Mouse (Mus musculus): Measurements from ENCODE around the gene Hspb6.
A peak's percentile ranks its signal among the peaks of the same experiment; 100 is the strongest.

The Hspb6 gene

GRCm38 (mm10) chr7:30584339-30584738 is 32.4 kb downstream of the Hspb6 start:
- no peak for DNase-seq (ENCODE audit: extremely low read depth, low read depth, low spot score)

DNA sequence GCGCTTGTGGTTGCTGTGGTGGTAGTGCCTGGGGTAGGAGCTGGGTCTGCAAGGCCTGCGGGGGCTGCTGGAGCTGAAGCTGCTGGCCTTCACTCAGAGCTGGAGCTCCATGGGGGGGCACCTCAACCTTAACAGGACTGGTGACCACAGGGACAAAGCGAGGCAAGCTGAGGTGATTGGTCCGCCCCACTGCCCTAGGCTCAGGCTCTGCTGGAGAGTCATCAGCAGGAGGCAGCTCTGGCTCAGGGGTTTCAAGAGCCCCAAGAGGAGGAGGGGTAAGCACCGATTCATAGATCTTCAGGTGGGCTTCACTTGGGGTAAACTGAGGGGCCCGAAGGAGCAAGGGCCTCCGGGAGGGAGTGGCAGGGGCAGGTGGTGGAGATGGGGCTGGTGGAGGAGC is 33.2 kb downstream of the Hspb6 start:
- DNase-seq (ENCODE audit: extremely low read depth, low read depth, low spot score) = no peak

DNA sequence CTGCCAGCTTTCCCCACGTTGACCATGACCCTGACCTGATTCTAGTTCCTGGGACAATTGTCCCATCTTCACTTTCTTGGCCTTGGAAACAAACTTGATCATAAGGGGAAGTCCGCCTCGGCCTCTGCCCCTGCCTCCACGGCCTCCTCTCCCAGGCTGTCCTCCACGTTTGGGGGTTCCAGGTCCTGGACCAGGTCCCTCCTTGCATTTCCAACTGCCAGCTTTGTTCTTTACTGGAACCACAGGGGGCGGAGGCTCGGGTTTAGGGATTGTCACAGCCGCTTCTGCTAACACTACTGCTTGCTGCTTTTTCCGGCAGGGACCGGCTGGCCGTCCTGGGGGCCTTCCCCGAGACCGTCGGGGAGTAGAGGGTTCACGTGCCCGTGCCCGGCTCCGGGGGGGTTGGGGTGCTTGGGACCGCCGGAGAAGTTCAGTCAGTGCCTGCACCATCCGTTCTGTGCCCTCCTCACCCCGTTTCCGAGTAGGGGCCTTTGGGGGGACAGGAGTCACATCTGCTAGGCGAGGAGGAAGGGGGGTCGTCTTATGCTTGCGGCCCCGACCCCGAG is 34.6 kb downstream of the Hspb6 start:
- DNase-seq (ENCODE audit: extremely low read depth, low read depth, low spot score) = no peak

- DNase-seq (ENCODE audit: extremely low read depth, low read depth, low spot score) = no peak
Observed at GRCm38 (mm10) chr7:30587842-30588667, 36.1 kb downstream of the Hspb6 start.

DNA sequence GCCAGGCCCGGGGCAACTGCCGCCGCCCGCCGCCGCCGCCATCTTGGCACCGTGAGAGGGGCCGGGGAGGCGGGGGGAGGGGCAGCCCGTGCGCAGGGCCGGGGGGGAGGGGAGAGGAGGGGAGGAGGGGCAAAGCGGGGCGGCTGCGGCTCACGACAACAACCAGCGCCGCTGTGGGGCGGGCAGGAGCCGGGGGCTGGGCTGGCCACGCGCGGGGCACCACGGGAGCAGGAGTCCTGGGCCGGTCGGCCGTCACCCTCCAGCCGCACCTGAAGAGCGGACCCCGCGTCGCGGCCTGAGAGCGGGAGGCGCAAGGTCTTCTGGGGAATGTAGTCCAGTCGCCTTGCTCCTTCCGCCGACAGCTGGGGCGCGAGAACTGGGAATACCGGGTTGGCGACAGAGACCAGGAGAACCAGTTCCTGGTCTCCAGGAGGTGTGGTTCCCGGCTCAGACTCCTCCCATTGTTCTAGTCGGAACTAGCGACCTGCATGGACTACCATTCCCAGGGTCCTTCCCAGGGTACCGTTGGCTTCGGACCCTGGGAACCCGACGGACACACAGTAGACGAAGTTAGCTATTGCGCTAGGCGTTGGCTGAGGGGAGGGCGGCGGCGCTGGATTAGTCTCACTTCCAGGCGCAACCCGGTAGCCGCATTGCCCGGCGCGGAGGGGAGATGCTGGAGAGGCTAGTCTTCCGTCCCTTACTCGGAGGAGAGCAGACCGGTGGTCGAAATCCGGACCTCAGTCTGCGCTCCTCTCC is 36.9 kb downstream of the Hspb6 start, which contains the start of gene Kmt2b:
Gene Kmt2b, minus strand, starts transcription at position 51 of the 759 bp plus-strand sequence.
- peak; percentile 91 for DNase-seq (ENCODE audit: extremely low read depth, low read depth, low spot score)

GRCm38 (mm10) chr7:30589435-30590301 is 37.7 kb downstream of the Hspb6 start:
- DNase-seq (ENCODE audit: extremely low read depth, low read depth, low spot score) = peak; percentile 33

DNA sequence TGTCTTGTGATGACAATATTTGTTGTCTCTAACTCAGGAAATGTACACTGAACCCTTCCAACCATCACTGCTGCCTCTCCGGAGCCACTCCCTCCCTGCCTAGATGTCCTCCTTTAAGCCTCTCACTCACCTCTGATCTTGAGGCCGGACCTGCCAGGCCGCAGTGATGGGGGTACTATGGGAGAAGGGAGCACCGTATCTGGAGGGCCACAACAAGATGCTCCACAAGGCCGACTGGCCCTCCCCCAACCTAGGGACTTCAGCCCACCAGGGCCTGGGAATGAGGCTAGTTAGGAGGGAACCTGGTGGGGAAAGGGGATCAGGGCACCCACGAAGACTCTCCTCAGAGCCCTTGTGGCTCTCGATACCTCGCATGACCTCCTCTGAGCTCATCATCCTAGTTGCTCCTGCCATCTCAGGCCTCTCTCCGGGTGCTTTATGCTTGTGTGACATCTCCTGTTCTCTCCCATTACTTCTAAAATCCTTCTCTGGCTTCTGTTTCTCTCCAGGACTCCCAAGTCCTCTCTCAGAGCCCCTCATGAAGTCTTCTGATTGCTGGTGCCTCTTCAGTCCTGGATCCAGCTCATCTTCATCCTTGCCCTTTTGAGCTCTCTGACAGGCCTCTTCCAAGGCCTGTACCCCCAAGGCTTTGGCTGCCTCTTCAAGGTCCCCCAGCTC is 39.1 kb downstream of the Hspb6 start:
- no peak for DNase-seq (ENCODE audit: extremely low read depth, low read depth, low spot score)

- no peak for DNase-seq (ENCODE audit: extremely low read depth, low read depth, low spot score)
Observed at GRCm38 (mm10) chr7:30591605-30591951, 39.6 kb downstream of the Hspb6 start.

GRCm38 (mm10) chr7:30592772-30593423 is 40.9 kb downstream of the Hspb6 start:
- DNase-seq (ENCODE audit: extremely low read depth, low read depth, low spot score) = no peak

- DNase-seq (ENCODE audit: extremely low read depth, low read depth, low spot score) = no peak
Observed at GRCm38 (mm10) chr7:30593579-30594509, 41.9 kb downstream of the Hspb6 start.

GRCm38 (mm10) chr7:30594510-30595024 is 42.6 kb downstream of the Hspb6 start:
- no peak for DNase-seq (ENCODE audit: extremely low read depth, low read depth, low spot score)

GRCm38 (mm10) chr7:30596093-30596492 is 44.1 kb downstream of the Hspb6 start:
- DNase-seq (ENCODE audit: extremely low read depth, low read depth, low spot score) = no peak

GRCm38 (mm10) chr7:30596811-30597210 is 44.8 kb downstream of the Hspb6 start:
- DNase-seq (ENCODE audit: extremely low read depth, low read depth, low spot score) = no peak

- DNase-seq (ENCODE audit: extremely low read depth, low read depth, low spot score) = no peak
Observed at GRCm38 (mm10) chr7:30598786-30599185, 46.8 kb downstream of the Hspb6 start, which contains the start of gene Zbtb32. Zbtb32 (minus strand) TSS chr7:30598909.

DNA sequence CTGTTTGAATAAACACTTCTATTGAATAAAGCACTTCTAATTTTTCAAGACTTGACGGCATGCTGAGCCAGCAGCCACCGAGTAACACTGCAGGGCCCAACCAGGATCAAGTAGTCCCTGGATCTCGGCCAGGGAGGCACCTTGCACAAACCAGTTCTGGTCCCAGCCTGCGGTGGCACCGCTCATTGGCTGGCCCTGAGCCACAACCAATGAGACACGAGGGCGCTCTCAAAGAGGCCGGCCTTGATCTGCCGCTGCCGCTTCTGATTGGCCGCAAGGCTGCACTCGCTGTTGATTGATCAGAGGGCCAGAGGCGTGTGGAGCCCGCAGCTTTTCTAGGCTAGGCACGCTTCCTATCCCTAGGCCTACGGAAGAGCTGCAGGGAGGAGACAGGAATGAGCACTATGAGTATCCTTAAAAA is 48.0 kb downstream of the Hspb6 start:
- DNase-seq (ENCODE audit: extremely low read depth, low read depth, low spot score) = peak; percentile 74

DNA sequence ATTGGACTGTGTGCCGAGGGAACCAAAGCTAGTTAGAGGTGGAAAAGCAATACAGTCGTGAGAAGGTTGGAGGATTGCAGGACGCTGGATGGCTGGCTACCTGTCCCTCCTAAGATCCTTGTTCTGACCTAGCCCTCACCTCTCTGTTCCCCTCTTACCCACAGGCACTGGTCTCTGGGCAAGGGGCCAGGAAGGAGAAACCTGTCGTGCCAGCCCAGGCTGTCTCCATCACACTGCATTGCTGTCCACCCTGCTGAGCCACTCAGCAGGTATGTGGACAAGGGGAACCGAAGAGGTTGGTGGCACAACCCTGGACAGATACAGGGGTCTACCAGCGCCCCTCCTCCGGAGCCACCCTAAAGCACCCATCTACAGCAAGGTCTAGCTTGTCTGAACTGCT is 48.7 kb downstream of the Hspb6 start:
- peak; percentile 46 for DNase-seq (ENCODE audit: extremely low read depth, low read depth, low spot score)

DNA sequence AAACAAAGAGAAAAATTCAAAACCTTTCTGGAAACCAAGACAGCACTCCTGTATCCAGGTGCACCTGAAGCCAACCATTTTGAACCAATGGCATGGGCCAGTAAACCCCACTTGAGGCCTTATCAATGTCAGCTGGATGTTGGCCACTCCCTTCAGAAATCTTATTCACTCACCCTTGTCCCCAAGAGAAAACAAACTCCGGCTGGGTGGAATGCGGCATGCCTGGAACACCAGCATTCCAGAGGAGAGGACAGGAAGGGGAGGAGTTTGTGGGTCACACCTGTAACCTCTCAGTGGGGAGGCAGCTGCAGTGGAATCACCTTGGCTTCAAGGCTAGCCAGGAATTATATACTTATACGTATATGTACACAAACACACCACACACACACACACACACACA is 50.6 kb downstream of the Hspb6 start:
- no peak for DNase-seq (ENCODE audit: extremely low read depth, low read depth, low spot score)

DNA sequence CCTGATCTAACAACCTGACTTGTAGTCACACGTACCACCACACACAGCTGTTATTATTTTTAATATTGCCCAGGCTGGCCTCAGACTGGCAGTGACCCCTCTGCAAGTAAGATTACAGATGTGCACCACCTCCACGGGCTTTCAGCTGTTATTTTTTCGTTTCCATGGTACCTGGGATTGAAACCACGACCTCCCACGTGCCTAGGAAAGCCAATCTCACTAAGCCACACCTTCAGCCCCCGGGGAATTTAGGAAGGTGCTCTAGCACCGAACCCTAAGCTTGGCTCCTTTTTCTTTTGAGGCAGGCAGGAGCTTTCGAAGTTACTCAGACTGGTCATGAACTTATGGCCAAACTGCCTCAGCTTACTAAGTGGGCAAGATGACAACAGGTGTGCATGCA is 52.4 kb downstream of the Hspb6 start:
- DNase-seq (ENCODE audit: extremely low read depth, low read depth, low spot score) = no peak

Data from fat pad, adult 2 months (tissue).